Mouse (Mus musculus) right cerebral cortex, postnatal 10 days (tissue): ENCODE data around the gene Ddr1.

Experiments
- DNase-seq, 2 experiments: peaks; one replicate each; pipeline ENCODE4 v3.0.0; 2021; ENCODE audit warnings: low spot score in 2 of 2

Ddr1 gene

DNA sequence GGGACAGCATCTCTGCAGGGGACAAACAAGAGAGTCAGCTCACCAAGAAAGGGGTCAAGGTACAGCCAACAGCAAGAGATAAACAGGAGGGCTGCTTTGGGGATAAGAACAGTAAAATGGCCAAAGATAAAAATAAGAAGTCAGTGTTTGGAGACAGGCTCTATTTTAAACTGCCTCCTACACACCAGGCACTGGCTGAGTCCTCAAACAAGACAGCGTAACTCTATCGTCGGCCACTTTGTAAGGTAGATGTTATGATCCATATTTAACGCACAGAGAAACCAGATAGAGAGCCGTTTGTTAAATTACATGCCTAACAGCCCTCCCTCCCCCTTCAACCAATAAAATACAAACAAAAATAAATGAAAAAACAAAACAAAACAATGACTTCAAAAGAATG, 10.5 kb downstream of the Ddr1 start:
- no peak for DNase-seq

- DNase-seq, result no peak
Measured at GRCm38 (mm10) chr17:35692368-35692767, 12.1 kb downstream of the Ddr1 start.

GRCm38 (mm10) chr17:35691811-35692210, 12.6 kb downstream of the Ddr1 start:
- no peak for DNase-seq

- DNase-seq, result no peak
Measured at GRCm38 (mm10) chr17:35689936-35690645, 14.3 kb downstream of the Ddr1 start.

DNA sequence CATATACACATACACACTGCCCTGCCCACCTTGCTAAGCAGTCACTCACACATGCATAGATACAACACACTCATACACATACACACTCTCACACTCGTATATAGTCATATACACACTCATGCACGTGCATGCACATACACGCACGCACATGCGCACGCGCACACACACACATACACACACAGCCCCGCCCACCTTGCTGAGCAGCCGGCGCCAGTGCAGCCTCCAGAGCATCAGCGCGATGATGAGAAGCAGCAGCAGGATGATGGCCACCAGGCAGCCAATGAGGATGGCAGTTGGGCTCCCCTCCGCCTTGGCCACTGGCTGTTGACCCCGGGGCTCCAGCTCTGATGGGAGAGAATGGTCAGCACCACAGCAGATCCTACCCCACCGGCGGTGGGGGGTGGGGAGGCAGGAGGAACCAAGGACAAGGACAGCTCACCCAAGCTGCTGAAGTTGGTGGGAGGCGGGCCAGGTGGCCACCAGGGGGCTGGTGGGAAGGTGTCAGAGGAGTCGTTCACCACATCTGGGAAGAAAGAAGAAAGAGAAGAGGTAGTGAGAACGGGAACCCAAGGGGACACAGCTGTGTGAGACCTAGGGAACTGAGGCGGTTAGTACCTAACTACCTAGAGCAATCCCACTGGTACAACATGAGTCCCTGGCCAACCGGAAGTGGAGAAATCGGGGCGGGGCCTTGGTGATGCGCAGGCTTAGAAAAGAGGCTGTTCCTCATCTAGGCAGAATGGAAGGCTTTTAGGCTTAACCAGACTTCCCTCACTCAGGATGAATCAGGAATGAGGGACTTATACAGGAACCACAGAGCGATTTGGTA, 15.9 kb downstream of the Ddr1 start:
- DNase-seq, result no peak

DNA sequence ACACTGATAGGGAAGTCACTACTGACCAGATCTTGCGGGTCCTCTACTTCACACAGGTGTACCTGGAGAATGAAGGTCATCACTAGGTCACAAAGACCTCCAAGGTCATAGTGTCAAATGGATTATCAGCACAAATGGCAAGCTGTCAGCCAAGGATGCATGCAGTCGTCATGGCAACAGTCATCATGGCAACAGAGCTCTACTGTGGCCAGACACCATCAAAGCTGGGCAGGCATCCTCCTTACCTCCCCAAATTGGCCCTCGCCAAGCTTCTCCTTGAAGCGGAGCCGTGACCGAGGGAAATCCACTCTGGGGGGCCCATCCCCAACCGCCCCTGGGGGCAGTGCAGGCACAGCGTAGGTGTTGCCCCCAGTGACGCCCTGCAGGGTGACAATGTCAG, 19.4 kb downstream of the Ddr1 start:
- peak in 1 of 2 experiments; percentile 65 for DNase-seq

DNA sequence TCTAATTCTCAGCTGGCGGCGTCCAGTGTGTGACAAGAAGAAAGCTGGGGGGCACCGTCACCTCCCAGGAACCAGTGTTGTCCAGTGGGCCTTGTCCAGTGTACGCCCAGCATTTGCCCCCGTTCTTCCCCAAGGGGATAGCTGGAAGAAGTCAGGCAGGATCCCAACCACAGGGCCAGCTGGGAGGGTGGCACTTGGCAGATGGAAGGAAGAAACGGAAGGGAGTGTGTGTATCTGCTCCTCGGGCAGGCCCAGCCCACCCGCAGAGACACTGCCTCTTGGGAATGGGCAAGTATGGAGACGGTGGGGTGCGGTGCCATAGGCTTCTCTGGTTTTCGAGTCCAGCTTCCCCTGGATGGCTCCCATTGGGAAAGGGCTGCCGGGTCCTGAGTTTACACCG, 22.4 kb downstream of the Ddr1 start:
- no peak for DNase-seq

GRCm38 (mm10) chr17:35680591-35680990, 23.8 kb downstream of the Ddr1 start:
- no peak for DNase-seq

DNA sequence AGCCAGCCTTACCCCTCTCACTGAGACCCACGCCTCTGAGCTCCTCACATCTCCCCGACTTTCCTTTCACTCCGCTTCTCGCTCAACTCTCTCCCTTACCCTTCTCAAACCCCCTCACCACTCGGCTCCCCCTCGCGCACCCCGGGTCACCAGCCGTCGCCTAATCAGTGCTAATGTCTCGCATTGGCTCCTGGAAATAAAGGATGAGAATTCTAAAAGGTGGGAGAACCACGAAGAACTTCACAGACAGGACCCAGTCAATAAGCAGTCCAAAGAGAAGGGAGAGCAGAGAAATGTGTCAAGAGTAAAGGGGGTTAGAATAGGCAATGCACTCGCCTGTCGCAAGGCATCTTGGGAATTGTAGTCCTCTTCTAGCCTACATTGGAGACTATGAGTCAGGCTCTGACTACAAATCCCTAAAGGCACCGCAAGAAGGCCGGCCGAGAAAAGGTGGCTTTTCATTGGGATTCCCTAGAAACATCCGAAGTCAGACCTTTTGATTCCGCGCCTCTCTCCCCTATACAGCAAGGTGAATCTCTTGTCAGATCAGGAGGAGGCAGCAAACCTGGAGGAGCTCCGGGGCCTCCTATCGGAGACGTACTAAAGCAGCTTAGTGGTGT, 30.9 kb downstream of the Ddr1 start, which contains the start of gene Gtf2h4:
Gtf2h4 (minus strand) TSS at position 324 of the 620 bp plus-strand sequence.
- DNase-seq, result peak; percentile 95 to 97

DNA sequence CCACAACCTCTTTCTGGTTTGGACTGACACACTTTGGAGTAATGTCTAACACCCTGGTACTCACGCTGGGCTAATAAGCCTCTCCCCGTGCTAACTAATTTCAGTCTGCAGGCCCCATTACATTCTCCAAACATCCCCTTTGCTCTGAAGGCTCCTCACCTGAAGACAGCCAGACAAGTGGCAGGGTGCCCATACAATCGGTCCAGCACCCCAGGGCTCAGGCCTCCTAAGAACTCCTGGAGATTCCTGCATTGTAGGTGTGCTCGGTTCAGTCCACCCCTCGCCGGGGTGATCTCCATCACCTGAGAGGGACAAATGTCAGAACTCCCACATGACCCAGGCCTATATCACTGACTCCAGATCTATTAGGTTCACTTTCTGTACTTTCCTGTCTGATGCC, 31.9 kb downstream of the Ddr1 start:
- DNase-seq, result no peak

- no peak for DNase-seq
Measured at GRCm38 (mm10) chr17:35671846-35672245, 32.6 kb downstream of the Ddr1 start.

DNA sequence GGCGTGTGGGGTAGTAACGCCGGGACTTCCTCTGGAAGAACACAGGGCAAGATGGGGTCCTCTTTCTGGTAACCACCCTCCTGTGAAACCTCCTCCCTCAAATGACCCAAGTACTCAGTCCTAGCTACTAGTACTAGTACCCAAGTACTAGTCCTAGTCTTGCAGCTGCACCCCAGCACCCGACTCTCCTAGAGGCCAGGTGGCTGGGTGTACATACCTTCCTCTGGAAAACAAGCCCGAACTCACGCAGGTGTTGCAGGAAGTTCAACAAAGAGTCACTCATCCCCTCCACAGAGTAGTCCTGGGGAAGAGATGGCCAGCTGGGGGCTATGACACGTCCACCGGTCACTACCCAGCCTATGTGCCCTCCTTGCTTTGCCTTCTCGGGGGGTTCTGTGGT, 34.7 kb downstream of the Ddr1 start:
- DNase-seq, result no peak

DNA sequence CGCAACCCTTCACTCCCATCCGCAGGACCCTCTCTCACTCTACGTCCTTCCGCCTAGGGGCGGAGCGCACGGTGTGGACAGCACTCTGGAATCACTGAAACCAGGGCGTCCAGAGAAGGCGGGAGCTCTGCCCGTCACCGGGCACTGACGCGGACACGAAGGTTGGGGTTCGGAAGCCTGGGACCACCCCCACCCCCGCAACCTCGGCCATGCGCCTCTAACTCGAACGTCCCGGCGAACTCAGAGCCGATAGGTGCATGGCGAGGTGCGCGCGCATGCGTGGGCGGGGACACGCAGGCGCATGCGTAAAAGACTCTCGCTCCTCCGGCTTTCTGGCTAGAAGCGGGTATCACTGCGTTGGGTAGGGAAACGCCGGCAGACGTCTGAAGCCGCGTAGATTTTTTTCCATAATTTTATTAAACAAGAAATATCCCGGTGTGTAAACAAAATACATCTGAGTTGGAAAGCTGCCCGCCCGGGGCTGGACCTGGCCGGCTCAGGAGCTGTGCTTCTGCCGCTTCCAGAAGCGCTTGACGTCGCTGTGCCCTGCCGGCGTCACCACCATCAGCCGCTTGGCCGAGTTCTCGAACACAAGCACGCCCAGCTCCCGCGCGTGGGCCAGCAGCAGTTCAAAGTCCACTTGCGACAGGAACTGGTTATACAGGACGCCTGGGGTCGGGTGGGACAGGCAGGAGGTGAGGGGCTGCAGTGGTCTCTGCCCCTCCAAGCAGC, 36.9 kb downstream of the Ddr1 start, which contains the start of gene Vars2:
Vars2 (minus strand) TSS at position 259 of the 732 bp plus-strand sequence.
- DNase-seq, result peak; percentile 98

DNA sequence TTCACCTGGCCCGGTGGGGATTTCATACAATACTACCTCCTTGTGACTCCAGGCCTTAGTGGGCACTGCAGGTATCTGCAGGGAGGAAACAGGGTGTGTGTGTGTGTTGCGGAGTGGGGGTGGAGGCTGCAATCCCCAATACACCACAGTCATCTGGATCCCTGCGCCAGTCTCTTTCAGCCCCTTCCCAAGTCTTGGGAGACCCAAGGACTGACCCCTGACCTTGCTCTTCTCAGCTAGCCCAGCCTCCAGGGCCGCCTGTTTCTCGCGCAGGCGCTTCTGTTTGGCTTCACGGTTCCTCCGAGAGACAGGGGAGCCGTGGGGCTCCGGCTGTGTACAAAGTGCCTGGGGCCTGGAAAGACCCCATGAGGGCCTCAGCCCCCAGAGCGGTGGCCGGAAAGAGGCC, 37.6 kb downstream of the Ddr1 start:
- peak in 1 of 2 experiments; percentile 65 for DNase-seq

DNA sequence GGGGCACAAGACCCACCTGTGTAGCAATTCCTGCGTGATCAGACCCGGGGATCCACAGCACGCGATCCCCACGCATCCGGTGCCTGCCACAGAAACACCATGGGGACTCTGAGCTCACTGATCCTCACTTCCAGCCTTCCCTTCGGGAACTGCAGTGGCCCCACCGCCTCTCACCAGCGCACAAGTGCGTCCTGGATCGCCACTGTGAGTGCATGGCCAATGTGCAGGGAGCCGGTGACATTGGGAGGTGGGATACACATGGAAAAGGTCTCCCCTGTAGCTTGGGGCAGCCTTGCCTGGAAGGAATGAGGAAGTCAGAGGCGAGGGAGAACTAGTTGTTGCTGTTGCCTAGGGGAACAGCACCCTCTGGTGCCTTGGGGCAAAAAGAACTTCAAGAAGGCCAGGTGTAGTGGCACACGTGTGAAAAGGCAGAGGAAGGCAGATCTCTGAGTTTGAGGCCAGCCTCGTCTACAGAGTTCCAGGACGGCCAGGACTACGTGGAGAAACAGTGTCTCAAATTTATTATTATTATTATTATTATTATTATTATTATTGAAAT, 38.4 kb downstream of the Ddr1 start:
- peak in 1 of 2 experiments; percentile 59 for DNase-seq

- no peak for DNase-seq
Measured at GRCm38 (mm10) chr17:35653086-35653485, 51.3 kb downstream of the Ddr1 start.

- DNase-seq, result no peak
Measured at GRCm38 (mm10) chr17:35649429-35649828, 55.0 kb downstream of the Ddr1 start.

GRCm38 (mm10) chr17:35643609-35644236, 60.7 kb downstream of the Ddr1 start, which contains the start of gene Mucl3:
Gene Mucl3, minus strand, starts transcription at chr17:35643695.
- DNase-seq, result no peak

DNA sequence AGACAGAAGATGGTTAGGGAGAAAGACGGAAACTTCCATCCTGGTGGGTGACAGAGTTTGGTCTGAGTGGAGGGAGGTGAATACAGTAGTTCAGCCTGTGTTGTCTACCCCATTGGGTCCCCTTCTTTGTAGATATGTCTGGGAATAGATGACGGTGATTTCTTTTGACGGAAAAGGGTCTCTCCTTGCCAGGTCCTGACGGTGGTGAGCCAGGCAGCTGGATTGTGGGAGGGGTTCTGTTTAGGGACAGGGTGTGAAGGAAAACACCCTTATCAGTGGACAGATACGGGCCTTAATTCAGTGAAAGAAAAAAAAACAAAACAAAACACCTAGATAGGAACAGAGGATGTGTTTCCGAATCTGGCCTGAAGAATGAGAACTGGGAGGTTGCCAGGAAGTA, 65.1 kb downstream of the Ddr1 start:
- DNase-seq, result no peak

- peak; percentile 66 to 68 for DNase-seq
Measured at GRCm38 (mm10) chr17:35638475-35639190, 65.8 kb downstream of the Ddr1 start.
